Mouse (Mus musculus) midbrain, embryonic 10.5 days (tissue): ENCODE measurements at regions not wholly inside any gene's neighbourhood (a gene's known extent, or its start where the extent isn't known, plus 50 kb on each side); places are given as distances from the start of the nearest gene placed in this dataset.

Experiments
- DNase-seq: peaks from one replicate; pipeline ENCODE4 v3.0.0-alpha.2; 2017; ENCODE audit warnings: low spot score
- H3K27ac ChIP-seq: fragments of 300-500 bp; sonication (generic); replicated peaks from 2 replicates; pipeline ENCODE4 v1.5.1; 2016; ENCODE audit warnings: mild to moderate bottlenecking
- H3K27me3 ChIP-seq: fragments of 300-500 bp; sonication (generic); 2 replicates; pipeline ENCODE4 v1.6.1; 2016; ENCODE audit warnings: low read depth, mild to moderate bottlenecking; ENCODE audit not compliant: poor library complexity, severe bottlenecking
- H3K36me3 ChIP-seq: fragments of 300-500 bp; sonication (generic); 2 replicates; pipeline ENCODE4 v1.6.1; 2016; ENCODE audit warnings: mild to moderate bottlenecking, moderate library complexity
- H3K4me1 ChIP-seq: fragments of 300-500 bp; sonication (generic); 2 replicates; pipeline ENCODE4 v1.6.1; 2016
- H3K4me3 ChIP-seq: fragments of 300-500 bp; sonication (generic); 2 replicates; pipeline ENCODE4 v1.5.1; 2016; ENCODE audit warnings: mild to moderate bottlenecking, moderate library complexity
- H3K9me3 ChIP-seq: fragments of 300-500 bp; sonication (generic); replicated peaks from 2 replicates; pipeline ENCODE4 v1.6.1; 2016; ENCODE audit warnings: mild to moderate bottlenecking
- WGBS: fragments of 180-500 bp; shearing (Covaris S2); methylation state at CpG from one replicate; pipeline ENCODE4 v1.1.7; 2016; 5-methylcytosine and 5-hydroxymethylcytosine counted together

DNA sequence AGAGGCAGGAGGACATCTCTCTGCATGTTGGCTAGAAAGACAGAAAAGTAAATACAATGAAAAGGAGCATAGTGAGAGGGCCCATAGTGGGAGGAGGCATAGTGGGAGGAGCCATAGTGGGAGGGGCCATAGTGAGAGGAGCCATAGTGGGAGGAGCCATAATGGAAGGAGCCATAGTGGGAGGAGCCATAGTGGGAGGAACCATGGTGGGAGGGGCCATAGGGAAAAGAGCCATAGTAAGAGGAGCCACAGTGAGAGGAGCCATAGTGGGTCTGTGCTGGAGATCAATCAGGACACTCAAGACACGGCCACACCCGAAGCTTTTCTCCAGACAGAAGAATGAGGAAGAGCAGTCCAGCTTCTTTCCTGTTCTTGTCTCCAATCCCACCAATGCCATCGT is 58.0 kb upstream of the Ahr start:
- Histone ChIP-seq H3K4me3 (no peak overlapping the region), H3K27me3 (no peaks in the 10 kb centered on the region), H3K36me3 (no peaks in the 10 kb centered on the region), H3K9me3 (no peaks in the 10 kb centered on the region), H3K27ac (no peak overlapping the region), H3K4me1 (no peaks in the 10 kb centered on the region)
- DNase-seq = no peak
- 91% methylated on average over 3 of the region's 3 CpGs for WGBS
